Mouse (Mus musculus): ENCODE measurements at regions not wholly inside any gene's neighbourhood (a gene's known extent, or its start where the extent isn't known, plus 50 kb on each side); places are given as distances from the start of the nearest gene placed in this dataset.

GRCm38 (mm10) chr2:134126988-134127387 is 427.2 kb downstream of the Hao1 start:
- no peak overlapping the region for H3K27ac ChIP-seq (ENCODE audit: low read depth, low read length)
- H3K9ac ChIP-seq (ENCODE audit: low read length): no peak overlapping the region
- no peaks in the 10 kb centered on the region for H3K27me3 ChIP-seq (ENCODE audit: control insufficient read depth, insufficient read depth, low read length)
- DNase-seq (ENCODE audit: low spot score): no peak
- H3K4me2 ChIP-seq (ENCODE audit: low read depth, low read length, severe bottlenecking): no peak overlapping the region
- no peak overlapping the region for H3K4me3 ChIP-seq (ENCODE audit: low read depth, low read length)
- no peak for ATAC-seq (replicated peaks; ENCODE audit: low FRiP score)
- no peaks in the 10 kb centered on the region for H3K9me3 ChIP-seq (ENCODE audit: control insufficient read depth, low read length)
- H3K4me1 ChIP-seq (replicated peaks; ENCODE audit: control insufficient read depth, insufficient read depth, low read length): no peaks in the 10 kb centered on the region
- H3K36me3 ChIP-seq (ENCODE audit: control insufficient read depth, insufficient read depth, low read length): no peaks in the 10 kb centered on the region
- 90% methylated on average over 1 of the region's 1 CpGs for WGBS

GRCm38 (mm10) chr2:134107286-134107685 is 446.9 kb downstream of the Hao1 start:
- Histone ChIP-seq H3K4me2 (ENCODE audit: low read depth, low read length, severe bottlenecking) (no peak overlapping the region), H3K4me3 (ENCODE audit: low read depth, low read length) (no peak overlapping the region), H3K4me1 (replicated peaks; ENCODE audit: control insufficient read depth, insufficient read depth, low read length) (no peaks in the 10 kb centered on the region), H3K9ac (ENCODE audit: low read length) (no peak overlapping the region), H3K36me3 (ENCODE audit: control insufficient read depth, insufficient read depth, low read length) (no peaks in the 10 kb centered on the region), H3K27ac (ENCODE audit: low read depth, low read length) (no peak overlapping the region), H3K9me3 (ENCODE audit: control insufficient read depth, low read length) (no peaks in the 10 kb centered on the region), H3K27me3 (ENCODE audit: control insufficient read depth, insufficient read depth, low read length) (no peaks in the 10 kb centered on the region)
- DNase-seq (ENCODE audit: low spot score) (no peak), ATAC-seq (replicated peaks; ENCODE audit: low FRiP score) (no peak)

GRCm38 (mm10) chr2:134088374-134088773 is 465.8 kb downstream of the Hao1 start:
- DNase-seq (ENCODE audit: low spot score): no peak
- H3K9me3 ChIP-seq (ENCODE audit: control insufficient read depth, low read length): no peaks in the 10 kb centered on the region
- 86% methylated on average over 2 of the region's 2 CpGs for WGBS
- no peak overlapping the region for H3K9ac ChIP-seq (ENCODE audit: low read length)
- H3K4me1 ChIP-seq (replicated peaks; ENCODE audit: control insufficient read depth, insufficient read depth, low read length): no peaks in the 10 kb centered on the region
- ATAC-seq (replicated peaks; ENCODE audit: low FRiP score): no peak; the same call in 1 of the 2 replicates
- no peaks in the 10 kb centered on the region for H3K27me3 ChIP-seq (ENCODE audit: control insufficient read depth, insufficient read depth, low read length)
- H3K27ac ChIP-seq (ENCODE audit: low read depth, low read length): no peak overlapping the region
- H3K4me2 ChIP-seq (ENCODE audit: low read depth, low read length, severe bottlenecking): no peak overlapping the region
- no peaks in the 10 kb centered on the region for H3K36me3 ChIP-seq (ENCODE audit: control insufficient read depth, insufficient read depth, low read length)
- H3K4me3 ChIP-seq (ENCODE audit: low read depth, low read length): no peak overlapping the region

- Histone ChIP-seq H3K4me2 (ENCODE audit: low read depth, low read length, severe bottlenecking) (no peak overlapping the region), H3K9me3 (ENCODE audit: control insufficient read depth, low read length) (no peaks in the 10 kb centered on the region), H3K27me3 (ENCODE audit: control insufficient read depth, insufficient read depth, low read length) (no peaks in the 10 kb centered on the region), H3K36me3 (ENCODE audit: control insufficient read depth, insufficient read depth, low read length) (no peaks in the 10 kb centered on the region), H3K9ac (ENCODE audit: low read length) (no peak overlapping the region), H3K4me3 (ENCODE audit: low read depth, low read length) (no peak overlapping the region), H3K27ac (ENCODE audit: low read depth, low read length) (no peak overlapping the region), H3K4me1 (replicated peaks; ENCODE audit: control insufficient read depth, insufficient read depth, low read length) (no peaks in the 10 kb centered on the region)
- ATAC-seq (replicated peaks; ENCODE audit: low FRiP score) (no peak), DNase-seq (ENCODE audit: low spot score) (no peak)
- WGBS: 90% methylated on average over 1 of the region's 1 CpGs
Observed at GRCm38 (mm10) chr2:134080148-134080547, 474.0 kb downstream of the Hao1 start.

- DNase-seq (ENCODE audit: low spot score) (no peak), ATAC-seq (replicated peaks; ENCODE audit: low FRiP score) (no peak)
- Histone ChIP-seq H3K4me1 (replicated peaks; ENCODE audit: control insufficient read depth, insufficient read depth, low read length) (no peaks in the 10 kb centered on the region), H3K27me3 (ENCODE audit: control insufficient read depth, insufficient read depth, low read length) (no peaks in the 10 kb centered on the region), H3K9me3 (ENCODE audit: control insufficient read depth, low read length) (no peaks in the 10 kb centered on the region), H3K36me3 (ENCODE audit: control insufficient read depth, insufficient read depth, low read length) (no peaks in the 10 kb centered on the region), H3K4me3 (ENCODE audit: low read depth, low read length) (no peak overlapping the region), H3K4me2 (ENCODE audit: low read depth, low read length, severe bottlenecking) (no peak overlapping the region), H3K27ac (ENCODE audit: low read depth, low read length) (no peak overlapping the region), H3K9ac (ENCODE audit: low read length) (no peak overlapping the region)
- WGBS: 67% methylated on average over 1 of the region's 1 CpGs
Observed at GRCm38 (mm10) chr2:134077953-134078352, 476.2 kb downstream of the Hao1 start.

GRCm38 (mm10) chr2:134067910-134068335 is 486.2 kb downstream of the Hao1 start:
- Histone ChIP-seq H3K27ac (ENCODE audit: low read depth, low read length) (no peak overlapping the region), H3K4me2 (ENCODE audit: low read depth, low read length, severe bottlenecking) (no peak overlapping the region), H3K9ac (ENCODE audit: low read length) (no peak overlapping the region), H3K27me3 (ENCODE audit: control insufficient read depth, insufficient read depth, low read length) (no peaks in the 10 kb centered on the region), H3K4me1 (replicated peaks; ENCODE audit: control insufficient read depth, insufficient read depth, low read length) (no peaks in the 10 kb centered on the region), H3K9me3 (ENCODE audit: control insufficient read depth, low read length) (no peaks in the 10 kb centered on the region), H3K36me3 (ENCODE audit: control insufficient read depth, insufficient read depth, low read length) (no peaks in the 10 kb centered on the region), H3K4me3 (ENCODE audit: low read depth, low read length) (no peak overlapping the region)
- ATAC-seq (replicated peaks; ENCODE audit: low FRiP score): peak; percentile 86
- peak; percentile 55 for DNase-seq (ENCODE audit: low spot score)
- WGBS: 36% methylated on average over 8 of the region's 8 CpGs

- H3K27me3 ChIP-seq (ENCODE audit: control insufficient read depth, insufficient read depth, low read length): no peaks in the 10 kb centered on the region
- H3K27ac ChIP-seq (ENCODE audit: low read depth, low read length): no peak overlapping the region
- H3K4me2 ChIP-seq (ENCODE audit: low read depth, low read length, severe bottlenecking): no peak overlapping the region
- H3K4me1 ChIP-seq (replicated peaks; ENCODE audit: control insufficient read depth, insufficient read depth, low read length): no peaks in the 10 kb centered on the region
- no peaks in the 10 kb centered on the region for H3K9me3 ChIP-seq (ENCODE audit: control insufficient read depth, low read length)
- no peak overlapping the region for H3K4me3 ChIP-seq (ENCODE audit: low read depth, low read length)
- ATAC-seq (replicated peaks; ENCODE audit: low FRiP score): no peak; the same call in 1 of the 2 replicates
- no peak for DNase-seq (ENCODE audit: low spot score)
- H3K9ac ChIP-seq (ENCODE audit: low read length): no peak overlapping the region
- WGBS: 97% methylated on average over 1 of the region's 1 CpGs
- H3K36me3 ChIP-seq (ENCODE audit: control insufficient read depth, insufficient read depth, low read length): no peaks in the 10 kb centered on the region
Observed at GRCm38 (mm10) chr2:134067404-134067803, 486.8 kb downstream of the Hao1 start.

GRCm38 (mm10) chr2:134059916-134060618 is 494.1 kb downstream of the Hao1 start:
- WGBS: 79% methylated on average over 2 of the region's 2 CpGs
- no peak for ATAC-seq (replicated peaks; ENCODE audit: low FRiP score)
- H3K4me3 ChIP-seq (ENCODE audit: low read depth, low read length): no peak overlapping the region
- no peaks in the 10 kb centered on the region for H3K36me3 ChIP-seq (ENCODE audit: control insufficient read depth, insufficient read depth, low read length)
- no peak overlapping the region for H3K27ac ChIP-seq (ENCODE audit: low read depth, low read length)
- no peaks in the 10 kb centered on the region for H3K4me1 ChIP-seq (replicated peaks; ENCODE audit: control insufficient read depth, insufficient read depth, low read length)
- no peaks in the 10 kb centered on the region for H3K9me3 ChIP-seq (ENCODE audit: control insufficient read depth, low read length)
- no peak for DNase-seq (ENCODE audit: low spot score)
- H3K9ac ChIP-seq (ENCODE audit: low read length): no peak overlapping the region
- no peak overlapping the region for H3K4me2 ChIP-seq (ENCODE audit: low read depth, low read length, severe bottlenecking)
- no peaks in the 10 kb centered on the region for H3K27me3 ChIP-seq (ENCODE audit: control insufficient read depth, insufficient read depth, low read length)

GRCm38 (mm10) chr2:134036359-134036874 is 484.5 kb downstream of the Bmp2 start:
- H3K27ac ChIP-seq (ENCODE audit: low read depth, low read length): no peak overlapping the region

More at GRCm38 (mm10) chr2:134036359-134036874, 484.5 kb downstream of the Bmp2 start:
- H3K36me3 ChIP-seq (ENCODE audit: control insufficient read depth, insufficient read depth, low read length): no peaks in the 10 kb centered on the region
- no peaks in the 10 kb centered on the region for H3K9me3 ChIP-seq (ENCODE audit: control insufficient read depth, low read length)
- no peak overlapping the region for H3K9ac ChIP-seq (ENCODE audit: low read length)
- no peaks in the 10 kb centered on the region for H3K4me1 ChIP-seq (replicated peaks; ENCODE audit: control insufficient read depth, insufficient read depth, low read length)
- 60% methylated on average over 6 of the region's 6 CpGs for WGBS
- no peaks in the 10 kb centered on the region for H3K27me3 ChIP-seq (ENCODE audit: control insufficient read depth, insufficient read depth, low read length)
- no peak overlapping the region for H3K4me3 ChIP-seq (ENCODE audit: low read depth, low read length)
- peak; percentile 60 for ATAC-seq (replicated peaks; ENCODE audit: low FRiP score)
- no peak overlapping the region for H3K4me2 ChIP-seq (ENCODE audit: low read depth, low read length, severe bottlenecking)
- no peak for DNase-seq (ENCODE audit: low spot score)

All from forebrain, embryonic 11.5 days (tissue).